Mouse (Mus musculus): ENCODE data around the gene Rusc2.

The Rusc2 gene

GRCm38 (mm10) chr4:43384083-43384460, 2.3 kb downstream of the Rusc2 start:
- DNase-seq (ENCODE audit: low spot score), result no peak

DNA sequence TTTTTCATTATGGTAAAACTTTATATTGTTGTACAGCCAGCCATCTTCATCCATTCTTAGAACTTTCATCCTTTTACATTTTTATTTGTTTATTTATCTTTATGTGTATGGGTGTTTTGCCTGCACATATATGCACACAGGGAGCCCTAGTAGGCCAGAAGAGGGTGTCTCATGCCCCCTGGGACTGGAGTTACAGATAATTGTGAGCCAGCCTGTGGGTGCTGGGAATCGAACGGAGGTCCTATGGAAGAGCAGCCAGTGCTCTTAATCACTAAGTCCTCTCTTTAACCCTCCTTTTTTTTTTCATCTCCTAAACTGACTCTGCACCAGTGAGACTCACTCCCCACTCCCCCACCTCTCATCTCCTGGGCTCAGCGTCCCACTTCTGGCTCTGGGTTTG, 2.8 kb downstream of the Rusc2 start:
- no peak for DNase-seq (ENCODE audit: low spot score)

GRCm38 (mm10) chr4:43386932-43387331, 5.2 kb downstream of the Rusc2 start:
- DNase-seq (ENCODE audit: low spot score), result no peak

DNA sequence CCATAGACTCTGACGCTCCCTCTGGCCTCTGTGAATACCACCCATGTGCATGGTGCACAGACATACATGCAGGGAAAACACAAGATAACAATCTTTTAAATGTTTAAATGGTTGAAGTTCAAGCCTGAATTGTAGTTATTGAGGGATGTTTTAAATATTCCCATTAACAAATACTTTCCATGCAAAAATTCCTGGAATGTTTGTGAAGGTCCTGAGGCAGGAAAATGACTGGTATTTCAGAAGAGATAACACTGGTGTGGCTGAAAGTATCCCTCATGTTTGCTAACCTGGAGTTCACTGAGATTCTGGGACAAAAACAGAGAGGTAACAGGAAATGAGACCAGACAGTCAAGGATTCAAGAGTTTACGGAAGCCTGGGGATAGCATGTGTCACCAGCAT, 7.6 kb downstream of the Rusc2 start:
- no peak for DNase-seq (ENCODE audit: low spot score)

DNA sequence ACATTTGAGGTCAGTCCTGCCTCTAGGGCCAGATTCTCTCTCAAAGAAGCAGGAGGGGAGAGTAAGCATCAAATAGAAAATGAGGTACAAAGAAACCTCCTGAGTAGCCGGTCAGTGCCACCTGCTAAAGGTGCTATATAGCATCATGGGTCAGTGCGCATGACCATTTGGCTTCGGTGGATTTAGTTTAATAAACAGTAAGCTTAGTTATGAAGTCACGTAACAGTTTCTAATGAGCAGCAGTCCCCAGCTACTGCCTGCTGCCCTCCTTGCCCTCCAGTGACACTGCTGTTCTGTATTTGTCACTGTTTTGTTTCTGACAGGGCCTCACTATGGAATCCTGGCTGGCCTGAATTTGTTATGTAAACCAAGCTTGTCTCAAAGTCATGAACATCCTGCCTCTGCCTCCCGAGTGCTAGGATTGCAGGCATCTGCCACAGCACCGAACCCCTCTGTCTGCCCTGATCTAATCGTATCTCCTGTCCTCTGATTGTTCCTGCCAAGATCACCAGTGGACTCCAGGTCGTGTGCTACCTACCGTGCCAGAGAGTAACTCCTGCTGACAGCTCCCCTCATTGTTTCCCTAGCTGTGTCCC, 8.2 kb downstream of the Rusc2 start:
- no peak for DNase-seq (ENCODE audit: low spot score)

GRCm38 (mm10) chr4:43391521-43392050, 9.8 kb downstream of the Rusc2 start:
- DNase-seq (ENCODE audit: low spot score), result no peak

- no peak for DNase-seq (ENCODE audit: low spot score)
These were observed 12.6 kb downstream of the Rusc2 start for GRCm38 (mm10) chr4:43394345-43394891.

DNA sequence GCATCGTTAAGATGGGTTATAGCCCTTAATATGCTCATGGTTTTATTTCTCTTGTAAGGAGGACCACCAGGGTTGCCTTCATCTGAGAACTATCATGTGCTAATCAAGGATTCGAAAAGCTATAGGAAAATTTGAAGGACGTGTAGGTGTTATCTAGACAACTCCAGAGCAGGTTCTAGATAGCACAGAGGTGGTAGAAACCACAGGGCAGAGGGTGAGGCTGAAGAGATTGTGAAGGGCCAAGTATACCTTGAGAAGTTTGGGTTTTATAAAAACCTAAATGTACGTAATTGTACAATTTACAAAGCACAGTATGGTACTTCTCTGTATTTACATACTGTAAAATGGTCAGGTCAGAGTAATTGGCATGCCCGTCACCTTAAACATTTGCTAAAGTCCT, 13.4 kb downstream of the Rusc2 start:
- no peak for DNase-seq (ENCODE audit: low spot score)

DNA sequence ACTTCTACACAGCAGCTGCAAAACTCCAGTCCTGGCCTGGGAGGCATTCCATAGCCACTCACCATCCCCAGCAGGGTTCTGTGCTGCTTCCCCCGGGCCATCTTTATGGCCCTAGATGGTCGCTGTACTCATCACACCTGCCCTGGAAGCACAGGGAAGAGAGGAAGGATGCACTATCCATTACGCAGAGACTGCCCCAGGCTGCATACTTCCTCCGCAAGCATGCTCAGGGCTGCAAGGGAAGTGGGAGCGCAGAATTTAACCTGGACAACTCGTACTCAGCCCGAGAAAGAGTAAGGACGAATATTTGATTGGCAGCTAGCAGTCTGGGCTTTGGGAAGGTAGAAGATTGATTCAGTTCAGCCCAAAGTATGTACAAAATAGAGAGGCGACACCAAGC, 14.1 kb downstream of the Rusc2 start:
- no peak for DNase-seq (ENCODE audit: low spot score)

- no peak for DNase-seq (ENCODE audit: low spot score)
These were observed 14.6 kb downstream of the Rusc2 start for GRCm38 (mm10) chr4:43396381-43396780.

GRCm38 (mm10) chr4:43398014-43398413, 16.2 kb downstream of the Rusc2 start:
- DNase-seq (ENCODE audit: low spot score), result no peak

- no peak for DNase-seq (ENCODE audit: low spot score)
These were observed 17.1 kb downstream of the Rusc2 start for GRCm38 (mm10) chr4:43398829-43399331.

DNA sequence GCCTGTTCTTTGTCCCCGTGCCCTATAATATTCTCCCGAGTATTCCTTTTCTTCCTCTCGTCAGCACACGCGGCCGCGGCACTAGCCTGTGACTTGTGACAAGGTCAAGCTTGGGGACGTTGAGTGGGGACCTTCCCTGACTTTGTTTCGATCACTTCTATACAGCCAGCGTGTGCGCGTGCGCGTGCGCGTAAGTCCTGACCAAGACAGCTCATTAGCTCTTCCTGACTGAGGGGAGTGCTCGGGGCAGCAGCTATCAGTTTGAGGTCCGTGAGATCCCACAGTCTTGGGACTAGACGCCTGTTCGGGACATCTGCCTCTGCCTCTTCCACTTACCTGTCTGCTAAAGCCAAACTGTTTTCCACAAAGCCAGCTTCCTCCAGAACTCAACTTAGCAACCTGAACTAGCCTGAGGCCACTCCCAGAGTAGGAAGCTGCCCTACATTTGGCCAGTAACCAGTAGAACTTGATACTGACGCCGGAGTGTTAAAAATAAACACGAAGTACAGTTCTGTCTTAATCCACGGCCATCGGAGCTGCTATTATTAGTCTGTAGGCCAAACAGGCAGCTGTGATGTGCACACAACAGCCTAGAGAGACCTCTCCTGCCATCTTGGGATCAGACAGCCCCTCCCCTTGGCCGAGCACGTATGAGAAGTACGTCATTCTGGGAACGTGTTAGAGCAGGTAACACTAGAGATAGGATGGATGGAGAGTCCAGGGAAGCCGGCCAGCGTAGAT, 17.8 kb downstream of the Rusc2 start:
- DNase-seq (ENCODE audit: low spot score), result no peak

DNA sequence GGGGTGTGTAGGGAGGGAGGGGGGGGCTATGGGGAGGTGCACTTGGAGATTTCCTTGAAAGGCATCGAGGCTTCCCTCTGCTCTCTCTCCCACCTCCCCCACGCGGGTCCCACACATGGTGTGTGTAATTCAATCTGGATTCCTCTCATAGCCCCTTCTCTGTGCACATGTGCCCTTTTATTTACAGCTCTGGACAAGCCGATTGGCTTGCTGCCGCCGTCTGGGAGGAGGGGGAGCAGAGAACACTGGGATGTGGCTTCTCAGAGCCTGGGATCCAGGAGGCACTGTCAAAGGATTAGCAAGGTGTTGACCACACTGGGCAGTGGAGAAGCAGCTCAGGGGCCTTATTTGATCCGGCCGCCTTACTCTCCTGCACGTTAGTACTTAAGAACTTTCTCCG, 19.2 kb downstream of the Rusc2 start:
- DNase-seq (ENCODE audit: low spot score), result no peak

DNA sequence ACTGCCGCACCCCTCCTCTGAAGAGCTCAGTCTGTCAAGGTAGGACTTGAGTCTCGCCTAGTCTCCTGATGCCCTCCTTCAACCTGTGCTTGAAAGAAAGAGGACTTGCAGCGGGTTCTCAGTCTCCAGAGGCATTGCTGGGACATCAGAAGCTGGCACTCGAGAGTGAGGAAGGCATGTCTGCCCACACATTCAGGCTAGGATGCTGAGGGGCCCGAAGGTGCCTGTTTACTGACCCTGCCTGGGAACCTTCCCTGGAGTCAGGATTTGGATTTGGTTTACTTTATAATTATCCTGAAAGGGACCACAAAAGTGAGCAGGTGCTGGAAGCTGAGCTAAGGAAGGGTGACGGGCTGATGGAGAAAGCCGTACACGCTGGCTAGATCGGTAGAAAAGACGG, 19.7 kb downstream of the Rusc2 start:
- DNase-seq (ENCODE audit: low spot score), result no peak

GRCm38 (mm10) chr4:43402212-43402611, 20.4 kb downstream of the Rusc2 start:
- no peak for DNase-seq (ENCODE audit: low spot score)

DNA sequence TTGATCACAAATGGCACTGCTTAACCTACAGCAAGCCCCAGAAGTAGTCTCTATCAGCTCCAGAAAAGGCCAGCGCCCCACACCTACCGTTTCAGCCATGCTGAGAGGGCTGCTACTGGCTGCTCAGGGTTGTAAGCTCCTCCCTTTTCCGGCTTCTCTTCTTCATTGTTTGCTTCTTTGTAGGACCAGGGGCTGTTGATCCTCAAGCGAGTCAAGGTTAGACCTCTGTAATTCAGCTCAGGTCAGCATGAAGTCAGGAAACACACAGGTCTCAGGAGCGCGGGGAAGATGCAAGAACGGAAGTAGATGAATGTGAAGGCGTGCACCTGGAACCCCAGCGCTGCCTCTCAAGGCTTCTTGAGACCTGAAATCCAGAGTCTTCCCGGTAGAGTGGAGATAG, 22.9 kb downstream of the Rusc2 start:
- DNase-seq (ENCODE audit: low spot score), result no peak

DNA sequence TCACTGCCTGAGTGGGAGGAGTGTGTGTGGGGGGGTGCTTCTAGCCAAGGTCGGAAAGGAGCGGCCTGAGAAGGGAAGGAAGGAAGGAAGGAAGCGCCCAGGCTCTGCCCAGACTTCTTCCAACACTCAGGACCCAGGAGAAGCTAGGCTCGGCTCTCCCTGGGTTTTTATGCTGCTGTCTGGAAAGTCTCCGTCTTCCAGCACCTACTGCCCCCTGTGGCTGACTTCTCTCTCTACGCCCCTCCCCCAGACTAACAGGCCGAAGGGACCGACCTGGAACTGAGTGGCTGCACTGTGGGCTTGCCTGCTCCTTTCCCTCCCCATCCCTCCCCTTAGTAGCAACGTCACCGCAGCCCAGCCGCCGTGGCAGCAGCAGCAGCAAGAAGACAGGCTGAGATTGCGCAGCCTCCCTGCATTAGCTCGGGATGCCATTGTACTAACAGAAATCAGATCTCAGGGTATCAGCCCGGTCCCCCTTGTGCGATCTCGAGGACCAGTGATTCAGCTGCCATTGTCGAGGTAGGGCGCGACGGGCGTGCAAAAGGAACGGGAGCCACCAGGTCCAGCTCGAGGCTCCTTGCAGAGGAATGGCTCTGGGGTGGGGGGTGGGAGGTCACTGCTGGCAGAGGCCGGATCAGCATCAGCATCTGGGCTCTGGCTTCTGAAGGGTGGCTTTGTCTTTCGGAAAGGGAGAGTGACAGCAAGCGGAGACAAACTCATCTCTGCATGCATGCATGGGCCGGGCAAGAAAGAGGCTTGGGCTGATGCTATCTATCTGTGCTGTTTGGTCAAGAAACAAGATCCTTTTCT, 24.6 kb downstream of the Rusc2 start:
- no peak for DNase-seq (ENCODE audit: low spot score)

DNA sequence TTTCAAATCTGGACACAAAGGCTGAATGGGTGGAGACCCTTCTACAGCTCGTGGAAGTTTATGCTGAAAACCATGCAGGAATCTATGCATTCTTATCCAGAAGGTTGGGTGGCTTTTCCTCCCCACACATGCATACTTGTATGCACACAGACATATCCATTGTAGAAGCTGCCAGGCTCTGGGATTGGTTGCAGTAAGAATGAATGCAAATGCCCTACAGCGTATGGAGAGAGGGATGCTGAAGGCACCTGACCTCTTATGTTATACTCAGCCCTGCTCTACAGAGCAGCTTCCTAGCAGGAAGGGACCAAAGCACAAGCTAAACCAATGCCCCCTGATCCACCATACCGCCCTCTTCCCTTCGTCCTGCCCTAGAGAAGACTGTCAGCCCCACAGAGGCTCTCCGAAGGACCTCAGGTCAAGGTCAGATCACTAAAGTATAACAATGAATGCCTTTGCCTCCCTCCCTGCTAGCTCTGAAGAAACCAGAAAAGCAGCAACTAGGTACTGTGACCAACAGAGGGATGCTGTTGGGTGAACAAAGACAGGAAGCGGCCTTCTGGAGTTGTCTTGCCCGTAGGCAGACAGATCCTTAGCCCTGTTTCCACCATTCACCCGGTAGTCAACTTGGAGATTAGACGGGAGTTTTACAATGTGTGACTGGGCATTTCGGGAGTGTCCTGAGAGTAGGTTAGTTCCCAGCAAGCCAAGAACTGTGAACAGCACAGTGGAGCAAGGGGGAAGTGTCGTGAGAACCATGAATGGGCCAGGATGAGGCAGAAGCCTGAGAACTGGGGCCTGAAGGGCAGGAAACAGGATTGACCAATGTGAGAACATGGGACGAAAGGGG, 25.5 kb downstream of the Rusc2 start:
- no peak for DNase-seq (ENCODE audit: low spot score)

DNA sequence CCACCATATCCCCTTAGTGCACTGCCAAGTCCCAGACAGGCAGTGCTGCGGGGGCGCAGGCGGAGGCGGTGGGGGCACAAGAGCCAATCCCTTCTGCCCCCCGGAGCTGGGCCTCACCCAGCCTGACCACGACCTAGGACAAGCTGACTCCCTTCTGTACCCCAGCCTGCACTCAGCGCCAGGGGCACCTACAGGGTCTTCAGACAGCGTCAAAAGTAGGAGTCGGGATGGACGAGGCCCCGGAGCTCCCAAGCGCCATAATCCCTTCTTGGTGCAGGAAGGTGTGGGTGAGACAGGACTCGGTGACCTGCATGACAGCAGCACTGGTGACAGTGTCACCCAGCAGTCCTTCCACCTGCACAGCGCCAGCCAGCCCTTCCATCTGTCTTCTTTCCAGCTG, 33.0 kb downstream of the Rusc2 start:
- no peak for DNase-seq (ENCODE audit: low spot score)

- DNase-seq (ENCODE audit: low spot score), result no peak
These were observed 33.7 kb downstream of the Rusc2 start for GRCm38 (mm10) chr4:43415221-43416070.
